Mouse (Mus musculus) subcutaneous adipose tissue, adult 2 months (tissue): ENCODE data around the gene Hnrnpa3. TPM values are rescaled to one million over a fixed set of nuclear protein-coding genes. Genes with fewer than 3 reads are reported as not detected.

ENCODE experiments used
- polyA plus RNA-seq: library from polyadenylated mRNA; depleted of rRNA; stranded (reverse); fragments of >200 nt; gene quantifications from 2 replicates; pipeline ENCODE4 v1.2.3, GENCODE M21; 2012; ENCODE audit warnings: low replicate concordance; rRNA removed

The Hnrnpa3 gene
- 16.8 and 32.8 TPM in 2 replicates for polyA plus RNA-seq

GRCm38 (mm10) chr2:75658727-75659628 lies at the start of gene Hnrnpa3:
Hnrnpa3 (plus strand) TSS chr2:75659261.

DNA sequence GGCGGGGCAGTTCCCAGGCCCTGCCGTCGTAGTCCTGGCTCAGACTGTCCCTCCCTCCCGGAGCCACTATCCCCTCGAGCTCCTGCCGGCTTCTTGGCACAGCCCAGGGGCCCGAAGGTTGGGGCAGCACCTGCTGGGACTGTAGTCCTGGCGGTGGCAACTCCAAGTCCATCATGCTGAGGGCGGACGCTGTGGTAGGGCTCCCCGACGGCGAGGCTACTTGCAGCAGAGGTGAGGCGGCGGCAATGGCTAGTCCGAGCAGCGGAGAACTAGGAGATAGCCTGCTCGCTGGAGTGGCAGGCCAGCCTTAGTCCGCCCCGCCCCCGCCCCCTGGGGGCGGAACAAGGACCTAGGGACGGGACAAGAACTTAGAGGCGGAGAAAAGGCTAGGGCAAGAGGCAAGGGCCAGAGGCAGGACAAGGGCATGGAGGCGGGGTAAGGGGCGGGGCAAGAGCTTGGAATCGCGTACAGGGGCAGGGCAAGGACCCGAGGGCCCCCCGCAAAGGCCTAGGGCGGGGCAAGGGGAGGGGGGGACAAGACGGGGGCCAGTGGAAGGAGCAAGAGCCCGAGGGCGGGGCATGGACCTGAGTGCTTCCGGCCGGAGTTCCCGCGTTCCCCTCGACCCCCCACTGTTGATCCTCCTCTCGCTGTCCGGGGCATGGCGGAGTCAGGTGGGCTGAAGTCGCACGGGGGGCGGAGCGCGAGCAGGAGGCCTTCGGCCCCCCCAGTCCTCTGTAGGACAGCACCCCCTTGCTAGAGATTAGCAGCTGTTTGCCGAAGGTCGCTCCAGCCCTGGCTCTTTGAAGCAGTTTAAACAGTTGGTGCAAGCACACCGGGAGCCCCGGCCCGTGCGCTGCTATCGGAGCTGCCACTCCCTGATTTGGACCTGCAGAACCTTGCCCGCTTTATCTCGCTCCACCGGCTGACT lies 45.4 kb downstream of the Hnrnpa3 start, which contains the start of gene Nfe2l2:
TSS of gene Nfe2l2 (minus strand) at position 408 of the 928 bp plus-strand sequence.

Other genes starting within 250 kb of the Hnrnpa3 start
- 58.0 and 76.1 TPM in 2 replicates for gene Nfe2l2, start 45.4 kb downstream of the Hnrnpa3 start, polyA plus RNA-seq
- 5.7 and 8.3 TPM in 2 replicates for gene Agps, start 172.9 kb downstream of the Hnrnpa3 start, polyA plus RNA-seq